Mouse (Mus musculus) kidney, postnatal 0 days (tissue): ENCODE measurements around the gene Rbfox2. TPM values are rescaled to one million over a fixed set of nuclear protein-coding genes. Genes with fewer than 3 reads are reported as not detected.

Source experiments
- ATAC-seq: fragments of 200-750 bp; cut with Nextera tagmentation; replicated peaks from 2 replicates; pipeline ENCODE4 v1.8.0; 2017; ENCODE audit warnings: low read depth, moderate number of reproducible peaks, moderate TSS enrichment, moderate library complexity; ENCODE audit not compliant: low FRiP score
- DNase-seq: peaks from one replicate; pipeline ENCODE4 v3.0.0-alpha.2; 2016; ENCODE audit warnings: low spot score
- H3K27ac ChIP-seq: fragments of 300-500 bp; sonication (generic); 2 replicates; pipeline ENCODE4 v1.5.1; 2014; ENCODE audit warnings: mild to moderate bottlenecking
- H3K27me3 ChIP-seq: fragments of 300-500 bp; sonication (generic); 2 replicates; pipeline ENCODE4 v1.6.1; 2014; ENCODE audit warnings: low read length, mixed read lengths; ENCODE audit not compliant: insufficient read depth
- H3K36me3 ChIP-seq: fragments of 300-500 bp; sonication (generic); 2 replicates; pipeline ENCODE4 v1.6.1; 2014; ENCODE audit warnings: low read length, mixed read lengths; ENCODE audit not compliant: insufficient read depth
- H3K4me1 ChIP-seq: fragments of 300-500 bp; sonication (generic); replicated peaks from 2 replicates; pipeline ENCODE4 v1.6.1; 2014; ENCODE audit warnings: antibody characterized with exemption, low read length, mixed read lengths; ENCODE audit not compliant: insufficient read depth
- H3K4me2 ChIP-seq: fragments of 300-500 bp; sonication (generic); 2 replicates; pipeline ENCODE4 v1.6.1; 2014; ENCODE audit warnings: mild to moderate bottlenecking, low read length, moderate library complexity, mixed read lengths
- H3K4me3 ChIP-seq: fragments of 300-500 bp; sonication (generic); replicated peaks from 2 replicates; pipeline ENCODE4 v1.5.1; 2014; ENCODE audit warnings: low read depth, low read length
- H3K9ac ChIP-seq: fragments of 300-500 bp; sonication (generic); 2 replicates; pipeline ENCODE4 v1.6.1; 2014; ENCODE audit warnings: low read depth, low read length
- H3K9me3 ChIP-seq: fragments of 300-500 bp; sonication (generic); replicated peaks from 2 replicates; pipeline ENCODE4 v1.6.1; 2016; ENCODE audit warnings: low read length, inconsistent platforms, mixed read lengths
- CTCF ChIP-seq: IDR thresholded peaks from 2 replicates; pipeline ENCODE4 v1.5.1; 2016; ENCODE audit warnings: antibody characterized with exemption, low read depth, mild to moderate bottlenecking, moderate library complexity
- WGBS: fragments of 180-500 bp; shearing (Covaris S2); extraction: QIAGEN DNeasy Blood & Tissue Kit; methylation state at CpG from one replicate; pipeline ENCODE4 v1.1.7; 2014; 5-methylcytosine and 5-hydroxymethylcytosine counted together
- polyA plus RNA-seq: library from polyadenylated mRNA; unstranded; fragments of >200 nt; fragmentation: Nextera tagmentation; extraction: Ambion mirVana; gene quantifications from 2 replicates; pipeline ENCODE4 v1.2.1, GENCODE M21; 2015

Rbfox2 gene
- polyA plus RNA-seq, 1 experiment from 2014 or later = 22.7 TPM

GRCm38 (mm10) chr15:77099756-77100155, 207.0 kb downstream of the Rbfox2 start:
- 47% methylated on average over 3 of the region's 3 CpGs for WGBS
- no peak for ATAC-seq

GRCm38 (mm10) chr15:77097358-77097757, 209.4 kb downstream of the Rbfox2 start:
- no peak for ATAC-seq

More at GRCm38 (mm10) chr15:77099756-77100155, 207.0 kb downstream of the Rbfox2 start:
- no peaks in the 10 kb centered on the region for H3K27me3 ChIP-seq
- no peak overlapping the region for H3K9ac ChIP-seq
- H3K36me3 ChIP-seq = peaks cover 31% of the 10 kb centered on the region
- no peak overlapping the region for H3K27ac ChIP-seq
- no peak overlapping the region for H3K4me3 ChIP-seq
- H3K9me3 ChIP-seq = no peaks in the 10 kb centered on the region
- peaks cover 7% of the 10 kb centered on the region; the same call in 1 of the 2 replicates for H3K4me1 ChIP-seq
- DNase-seq = no peak
- TF ChIP-seq CTCF = no peak
- no peak overlapping the region for H3K4me2 ChIP-seq

GRCm38 (mm10) chr15:77095216-77095615, 211.6 kb downstream of the Rbfox2 start:
- no peak overlapping the region for H3K9ac ChIP-seq
- H3K9me3 ChIP-seq = no peaks in the 10 kb centered on the region
- TF ChIP-seq CTCF = no peak
- H3K36me3 ChIP-seq = peaks cover 27% of the 10 kb centered on the region; the same call in 1 of the 2 replicates
- ATAC-seq (no peak), DNase-seq (no peak)
- no peaks in the 10 kb centered on the region for H3K4me1 ChIP-seq
- no peak overlapping the region for H3K4me3 ChIP-seq
- WGBS = 85% methylated on average over 1 of the region's 1 CpGs
- no peak overlapping the region for H3K4me2 ChIP-seq
- H3K27ac ChIP-seq = no peak overlapping the region
- H3K27me3 ChIP-seq = no peaks in the 10 kb centered on the region

More at GRCm38 (mm10) chr15:77097358-77097757, 209.4 kb downstream of the Rbfox2 start:
- no peak overlapping the region for H3K4me3 ChIP-seq
- H3K4me1 ChIP-seq = no peaks in the 10 kb centered on the region
- no peak overlapping the region for H3K27ac ChIP-seq
- no peaks in the 10 kb centered on the region for H3K9me3 ChIP-seq
- H3K4me2 ChIP-seq = no peak overlapping the region
- no peak overlapping the region for H3K9ac ChIP-seq
- peaks cover 32% of the 10 kb centered on the region for H3K36me3 ChIP-seq
- WGBS = 91% methylated on average over 6 of the region's 6 CpGs
- no peak for TF ChIP-seq CTCF
- H3K27me3 ChIP-seq = no peaks in the 10 kb centered on the region
- no peak for DNase-seq

GRCm38 (mm10) chr15:77094431-77094830, 212.4 kb downstream of the Rbfox2 start:
- no peaks in the 10 kb centered on the region for H3K9me3 ChIP-seq
- WGBS = 93% methylated on average over 13 of the region's 13 CpGs
- no peak for ATAC-seq
- H3K27me3 ChIP-seq = no peaks in the 10 kb centered on the region
- no peak overlapping the region for H3K4me3 ChIP-seq
- H3K9ac ChIP-seq = no peak overlapping the region
- no peak overlapping the region for H3K4me2 ChIP-seq
- H3K4me1 ChIP-seq = peaks cover 5% of the 10 kb centered on the region; the same call in 1 of the 2 replicates
- TF ChIP-seq CTCF = no peak
- no peak overlapping the region for H3K27ac ChIP-seq
- DNase-seq = no peak
- H3K36me3 ChIP-seq = peaks cover 25% of the 10 kb centered on the region; the same call in 1 of the 2 replicates

- Histone ChIP-seq H3K4me1 (peaks cover 9% of the 10 kb centered on the region; the same call in 1 of the 2 replicates), H3K36me3 (0 out of 2 replicates have a peak, but pooled peaks cover 10% of the 10 kb centered on the region), H3K27ac (no peak overlapping the region), H3K9me3 (no peaks in the 10 kb centered on the region), H3K9ac (no peak overlapping the region), H3K4me2 (no peak overlapping the region), H3K27me3 (no peaks in the 10 kb centered on the region), H3K4me3 (no peak overlapping the region)
- DNase-seq = no peak
- ATAC-seq = no peak
- no peak for TF ChIP-seq CTCF
- WGBS = 82% methylated on average over 4 of the region's 4 CpGs
These were observed 215.4 kb downstream of the Rbfox2 start for GRCm38 (mm10) chr15:77091394-77091793.

GRCm38 (mm10) chr15:77090531-77090930, 216.3 kb downstream of the Rbfox2 start:
- H3K9me3 ChIP-seq = no peaks in the 10 kb centered on the region
- no peak overlapping the region for H3K4me3 ChIP-seq
- H3K36me3 ChIP-seq = peaks cover 13% of the 10 kb centered on the region; the same call in 1 of the 2 replicates
- DNase-seq = no peak
- H3K27ac ChIP-seq = no peak overlapping the region
- no peak overlapping the region for H3K4me2 ChIP-seq
- no peak for TF ChIP-seq CTCF
- peaks cover 9% of the 10 kb centered on the region; the same call in 1 of the 2 replicates for H3K4me1 ChIP-seq
- WGBS = 88% methylated on average over 5 of the region's 5 CpGs
- no peak overlapping the region for H3K9ac ChIP-seq
- no peak for ATAC-seq
- H3K27me3 ChIP-seq = no peaks in the 10 kb centered on the region

- 39% methylated on average over 11 of the region's 11 CpGs for WGBS
- peak; percentile 24 for DNase-seq
- no peak; the same call in 1 of the 2 replicates for ATAC-seq
These were observed 217.6 kb downstream of the Rbfox2 start for GRCm38 (mm10) chr15:77089249-77089648.

More at GRCm38 (mm10) chr15:77089249-77089648, 217.6 kb downstream of the Rbfox2 start:
- H3K27me3 ChIP-seq = no peaks in the 10 kb centered on the region
- no peak for TF ChIP-seq CTCF
- H3K4me2 ChIP-seq = no peak overlapping the region
- no peak overlapping the region for H3K9ac ChIP-seq
- no peaks in the 10 kb centered on the region for H3K9me3 ChIP-seq
- peaks cover 21% of the 10 kb centered on the region for H3K36me3 ChIP-seq
- H3K4me1 ChIP-seq = peaks cover 9% of the 10 kb centered on the region; the same call in 1 of the 2 replicates
- H3K4me3 ChIP-seq = no peak overlapping the region
- no peak overlapping the region for H3K27ac ChIP-seq
